Mouse (Mus musculus) olfactory bulb, adult 2 months (tissue): ENCODE measurements around the gene Abt1. TPM values are rescaled to one million over a fixed set of nuclear protein-coding genes. Genes with fewer than 3 reads are reported as not detected.

Experiments used
- H3K27ac ChIP-seq: fragments of 200-500 bp; 2 replicates; pipeline ENCODE4 v1.5.1; 2012; ENCODE audit warnings: low read depth, low read length; ENCODE audit not compliant: insufficient read depth
- H3K4me1 ChIP-seq: fragments of 200-500 bp; 2 replicates; pipeline ENCODE4 v1.6.1; 2012; ENCODE audit warnings: low read length; ENCODE audit not compliant: control insufficient read depth, insufficient read depth
- H3K4me3 ChIP-seq: fragments of 200-500 bp; 2 replicates; pipeline ENCODE4 v1.5.1; 2012; ENCODE audit warnings: mild to moderate bottlenecking, low read depth, low read length, moderate library complexity; ENCODE audit not compliant: insufficient read depth
- CTCF ChIP-seq: fragments of 200-500 bp; IDR thresholded peaks from 2 replicates; pipeline ENCODE4 v1.5.1; 2012; ENCODE audit warnings: low read depth, mild to moderate bottlenecking, low read length, moderate library complexity; ENCODE audit not compliant: insufficient read depth
- POLR2A ChIP-seq: fragments of 200-500 bp; IDR thresholded peaks from 2 replicates; pipeline ENCODE4 v1.6.1; 2012; ENCODE audit warnings: mild to moderate bottlenecking, low read depth, low read length, moderate library complexity; ENCODE audit not compliant: insufficient read depth
- WGBS: fragments of 180-500 bp; shearing (Covaris S2); methylation state at CpG from one replicate; pipeline ENCODE4 v1.1.7; 2018; 5-methylcytosine and 5-hydroxymethylcytosine counted together
- polyA plus RNA-seq: library from polyadenylated mRNA; stranded (reverse); fragments of >200 nt; gene quantifications from 2 replicates; pipeline ENCODE4 v1.2.4, GENCODE M21; 2012; ENCODE audit warnings: low replicate concordance; ENCODE audit not compliant: missing spikeins, insufficient read depth, insufficient read length

The Abt1 gene
- polyA plus RNA-seq, 1 experiment, result not detected

DNA sequence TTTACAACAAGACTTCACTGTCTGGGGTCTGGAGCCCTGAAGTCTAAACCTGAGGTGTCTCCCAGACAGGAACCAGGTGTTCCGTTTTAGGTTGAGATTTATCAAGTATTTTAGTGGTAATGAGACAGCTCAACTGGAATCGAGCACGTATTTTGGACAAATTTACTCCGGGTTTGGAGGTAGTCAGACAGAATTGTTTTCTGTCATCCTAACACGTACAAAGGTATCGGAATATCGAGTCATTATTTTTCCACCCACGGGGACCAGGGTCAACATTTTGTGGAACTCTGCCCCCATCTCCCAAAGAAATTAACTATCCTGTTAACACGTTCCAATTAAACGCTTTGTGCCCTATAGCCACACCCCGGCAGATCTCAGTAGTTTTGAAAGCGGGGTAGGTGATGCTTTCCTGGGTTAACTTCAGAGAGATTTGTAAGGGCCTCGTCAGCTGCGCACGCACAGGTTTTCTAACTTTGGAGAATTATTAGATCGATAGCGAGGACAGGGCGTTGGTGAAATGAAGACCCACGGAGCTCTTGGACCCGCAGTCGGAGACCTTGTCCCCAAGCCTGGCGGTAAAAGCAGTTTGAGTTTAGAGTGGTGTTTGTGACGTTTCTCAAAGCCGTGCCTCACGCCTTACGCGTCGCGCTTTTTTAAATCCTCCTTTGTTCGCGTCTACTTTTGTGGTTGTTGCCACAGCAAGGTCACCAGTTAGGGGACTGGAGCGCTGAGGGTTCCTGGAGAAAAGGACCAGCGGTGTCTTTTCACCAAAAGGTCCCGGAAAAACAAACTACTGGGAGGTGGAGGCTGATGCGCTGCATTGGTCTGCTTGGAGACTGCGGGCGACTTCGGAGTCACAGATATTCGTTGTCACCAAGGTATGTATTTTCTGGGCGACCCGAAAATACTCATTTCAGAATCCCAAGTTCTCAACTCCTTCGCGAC is 28.1 kb downstream of the Abt1 start:
- TF ChIP-seq POLR2A, result no peak
- TF ChIP-seq CTCF, result no peak
- Histone ChIP-seq H3K27ac (no peak overlapping the region), H3K4me3 (peak overlapping the region; percentile 19; the same call in 1 of the 2 replicates), H3K4me1 (peaks cover 8% of the 10 kb centered on the region)
- 3% methylated on average over 43 of the region's 43 CpGs for WGBS

DNA sequence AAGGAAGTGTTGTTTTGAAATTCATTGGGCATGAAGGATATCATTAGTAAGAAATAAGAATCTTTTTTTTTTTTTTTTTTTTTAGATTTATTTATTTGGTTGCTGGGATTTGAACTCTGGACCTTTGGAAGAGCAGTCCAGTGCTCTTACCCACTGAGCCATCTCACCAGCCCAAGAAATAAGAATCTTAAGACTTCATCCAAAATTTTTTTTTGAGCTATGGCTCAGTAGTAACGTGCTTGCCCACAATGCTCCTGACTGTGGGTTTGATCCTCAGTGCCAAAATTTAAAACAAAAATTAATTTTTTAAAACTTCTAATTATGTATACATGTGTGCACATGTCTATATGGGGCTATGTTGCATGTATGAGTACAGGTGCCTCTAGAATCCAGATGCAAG is 36.1 kb downstream of the Abt1 start:
- Histone ChIP-seq H3K4me1 (no peaks in the 10 kb centered on the region), H3K27ac (no peak overlapping the region), H3K4me3 (no peak overlapping the region)
- TF ChIP-seq POLR2A, result no peak
- no peak for TF ChIP-seq CTCF
- 85% methylated on average over 1 of the region's 1 CpGs for WGBS

DNA sequence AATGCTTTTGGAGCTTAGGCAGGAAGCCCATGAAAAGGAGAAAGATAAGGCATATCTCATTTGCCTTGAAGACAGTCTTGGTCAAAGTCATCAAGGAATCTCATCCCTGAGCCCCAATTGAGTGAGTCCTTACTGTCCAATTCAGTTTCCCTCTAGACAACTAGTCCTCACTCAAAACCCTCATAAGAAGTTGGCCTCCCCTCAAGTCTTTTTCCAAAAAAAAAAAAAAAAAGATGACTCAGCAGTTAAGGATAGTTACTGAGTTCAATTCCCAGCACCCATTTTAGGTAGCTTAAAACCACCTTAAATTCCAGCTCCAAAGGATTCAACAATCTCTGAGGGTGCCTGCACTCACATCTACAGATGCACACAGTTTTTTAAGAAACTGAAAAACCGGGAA is 40.5 kb downstream of the Abt1 start:
- Histone ChIP-seq H3K4me3 (no peak overlapping the region), H3K27ac (no peak overlapping the region), H3K4me1 (no peaks in the 10 kb centered on the region)
- WGBS, result 51% methylated on average over 1 of the region's 1 CpGs
- TF ChIP-seq CTCF, result no peak
- TF ChIP-seq POLR2A, result no peak

DNA sequence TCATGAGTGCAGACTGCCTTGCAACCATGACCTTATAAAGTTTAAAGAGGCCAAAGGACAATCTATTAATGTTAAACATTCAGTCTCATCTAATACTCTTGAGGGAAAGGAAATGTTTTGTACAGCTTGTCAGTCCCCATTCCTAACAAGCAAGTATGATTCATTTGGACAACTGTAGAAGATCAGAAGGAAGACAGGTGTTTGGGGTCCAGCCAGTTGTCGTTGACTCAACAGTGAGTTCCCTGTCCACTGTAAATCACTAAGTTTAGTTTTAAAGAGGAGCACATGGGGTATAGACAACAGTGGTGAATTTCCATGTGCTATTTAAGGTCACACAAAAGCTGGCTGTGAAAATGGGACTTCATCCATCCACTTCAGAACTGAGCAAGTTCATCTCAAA is 51.2 kb downstream of the Abt1 start:
- H3K4me1 ChIP-seq, result no peaks in the 10 kb centered on the region
- H3K4me3 ChIP-seq, result no peak overlapping the region
- H3K27ac ChIP-seq, result no peak overlapping the region
- WGBS, result 79% methylated on average over 1 of the region's 1 CpGs
- TF ChIP-seq POLR2A, result no peak

DNA sequence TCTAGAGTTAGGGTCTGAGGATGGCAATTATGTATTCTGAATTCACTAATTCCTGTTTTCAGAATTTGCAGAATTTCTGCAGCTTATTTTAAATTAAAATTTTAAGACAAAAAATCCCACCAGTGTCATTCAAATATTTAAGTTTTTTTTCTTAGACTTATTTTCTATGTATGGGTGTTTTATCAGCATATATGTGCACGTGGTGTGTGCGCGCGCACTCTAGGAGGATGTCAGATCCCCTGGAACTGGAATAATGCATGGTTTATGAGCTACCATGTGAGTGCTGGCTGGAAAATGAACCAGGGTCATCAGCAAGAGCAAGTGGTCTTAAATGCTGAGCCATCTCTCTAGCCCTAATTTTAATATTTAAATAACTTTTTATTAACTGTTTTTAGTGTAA is 53.6 kb downstream of the Abt1 start:
- TF ChIP-seq POLR2A (no peak), CTCF (no peak)
- Histone ChIP-seq H3K27ac (no peak overlapping the region), H3K4me1 (no peaks in the 10 kb centered on the region), H3K4me3 (no peak overlapping the region)
- 94% methylated on average over 4 of the region's 4 CpGs for WGBS

DNA sequence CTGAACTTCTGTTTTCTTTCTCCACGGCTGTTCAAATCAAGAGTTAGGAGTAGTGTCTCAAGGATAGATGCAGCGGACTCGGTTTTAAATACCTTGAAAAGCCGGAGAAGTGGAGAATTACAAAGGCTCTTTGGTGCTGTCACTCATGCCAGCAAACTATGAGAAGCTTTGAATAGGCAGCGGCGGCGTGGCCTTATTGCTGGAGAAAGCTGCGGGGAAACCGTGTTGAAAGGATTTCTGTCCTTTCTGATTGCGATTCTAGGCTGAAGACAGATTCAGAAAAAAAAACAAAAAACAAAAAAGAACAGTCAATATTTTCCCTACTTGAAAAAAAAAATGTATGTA is 54.3 kb downstream of the Abt1 start:
- TF ChIP-seq CTCF (no peak), POLR2A (no peak)
- peak overlapping the region; percentile 16 for H3K27ac ChIP-seq
- H3K4me3 ChIP-seq, result peak overlapping the region; percentile 76
- 0% methylated on average over 10 of the region's 10 CpGs for WGBS
- H3K4me1 ChIP-seq, result no peaks in the 10 kb centered on the region

DNA sequence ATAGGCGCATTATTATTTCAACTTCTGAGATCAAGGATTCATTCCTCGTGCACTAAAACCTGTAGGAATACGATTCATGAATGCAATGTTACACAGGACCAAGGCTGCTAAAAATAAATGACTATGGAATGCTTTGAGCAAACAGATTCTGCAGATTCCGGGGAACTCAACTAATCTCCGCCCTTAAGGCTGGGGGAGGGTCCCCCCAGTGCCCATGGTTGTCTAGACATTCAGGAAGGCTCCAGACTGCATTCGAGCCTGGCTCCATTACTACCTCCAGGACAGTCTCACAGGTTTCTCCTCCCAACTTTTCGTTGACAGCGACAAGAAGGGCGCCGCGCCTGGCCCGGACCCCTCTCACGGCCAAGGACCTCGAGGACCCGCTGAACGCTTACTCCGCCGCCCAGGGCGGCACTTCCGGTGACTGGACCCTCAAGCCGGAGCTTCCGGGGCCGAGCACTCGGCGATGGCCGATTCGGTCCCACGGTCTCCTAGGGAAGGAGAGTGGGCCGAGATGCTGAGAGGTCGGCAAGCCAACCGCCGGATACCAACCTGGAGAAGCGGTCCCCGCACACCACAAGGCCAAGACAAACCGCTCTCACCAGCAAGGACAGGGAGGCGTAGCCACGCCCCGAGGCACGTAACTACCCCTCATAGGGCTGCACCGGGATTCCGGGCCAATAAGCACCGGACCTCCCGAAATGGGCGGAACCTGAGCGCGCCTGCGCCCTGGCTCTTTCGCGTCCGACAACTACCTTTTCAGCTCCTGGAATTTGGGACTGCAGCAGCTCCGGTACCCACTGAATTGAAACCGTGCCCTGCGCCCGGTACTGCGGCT is 54.9 kb downstream of the Abt1 start, which contains the start of gene Zfp322a:
Gene Zfp322a (minus strand): TSS at position 626 of the 838 bp plus-strand sequence.
- no peaks in the 10 kb centered on the region for H3K4me1 ChIP-seq
- H3K4me3 ChIP-seq, result peak within 1 kb of the TSS; percentile 76
- H3K27ac ChIP-seq, result peak within 1 kb of the TSS; percentile 87
- 0 out of 2 replicates have a peak, but pooled peaks have one; percentile 9 for TF ChIP-seq CTCF
- peak; percentile 92 for TF ChIP-seq POLR2A
- WGBS, result 1% methylated on average over 55 of the region's 55 CpGs

Other genes starting within 250 kb of the Abt1 start
- gene Vmn1r220, start 235.9 kb downstream of the Abt1 start, polyA plus RNA-seq, result not detected in 2 replicates
- not detected in 2 replicates for gene Vmn1r221, start 209.7 kb downstream of the Abt1 start, polyA plus RNA-seq
- not detected in 2 replicates for gene Vmn1r222, start 187.9 kb downstream of the Abt1 start, polyA plus RNA-seq
- gene Vmn1r223, start 176.7 kb downstream of the Abt1 start, polyA plus RNA-seq, result not detected in 2 replicates
- not detected in 2 replicates for gene Zfp322a, start 54.7 kb downstream of the Abt1 start, polyA plus RNA-seq
- not detected in 2 replicates for gene Btn1a1, start 42.0 kb upstream of the Abt1 start, polyA plus RNA-seq
- not detected in 2 replicates for gene Btn2a2, start 65.0 kb upstream of the Abt1 start, polyA plus RNA-seq
- not detected in 2 replicates for gene Hist1h4h, start 107.2 kb upstream of the Abt1 start, polyA plus RNA-seq
- gene Hist1h2af, start 110.0 kb upstream of the Abt1 start, polyA plus RNA-seq, result not detected in 2 replicates
- not detected in 2 replicates for gene Hist1h3g, start 111.6 kb upstream of the Abt1 start, polyA plus RNA-seq
- gene Hist1h2bh, start 119.5 kb upstream of the Abt1 start, polyA plus RNA-seq, result not detected in 2 replicates
- not detected in 2 replicates for gene Hist1h3f, start 120.2 kb upstream of the Abt1 start, polyA plus RNA-seq
- gene Hist1h4f, start 127.8 kb upstream of the Abt1 start, polyA plus RNA-seq, result not detected in 2 replicates
- gene Hist1h1d, start 129.4 kb upstream of the Abt1 start, polyA plus RNA-seq, result not detected in 2 replicates
- not detected in 2 replicates for gene Hist1h3e, start 138.5 kb upstream of the Abt1 start, polyA plus RNA-seq
- gene Hist1h2ae, start 147.4 kb upstream of the Abt1 start, polyA plus RNA-seq, result not detected in 2 replicates
- gene Hist1h2bg, start 147.5 kb upstream of the Abt1 start, polyA plus RNA-seq, result not detected in 2 replicates
- not detected in 2 replicates for gene Hist1h2bf, start 150.3 kb upstream of the Abt1 start, polyA plus RNA-seq
- gene Hist1h2ad, start 150.5 kb upstream of the Abt1 start, polyA plus RNA-seq, result not detected in 2 replicates
- gene Hist1h3d, start 151.9 kb upstream of the Abt1 start, polyA plus RNA-seq, result not detected in 2 replicates
- not detected in 2 replicates for gene Hist1h4d, start 157.7 kb upstream of the Abt1 start, polyA plus RNA-seq
- not detected in 2 replicates for gene Hist1h2be, start 197.3 kb upstream of the Abt1 start, polyA plus RNA-seq
- not detected in 2 replicates for gene Hist1h1e, start 198.7 kb upstream of the Abt1 start, polyA plus RNA-seq